Mouse (Mus musculus): ENCODE data around the gene Elk3. TPM values are rescaled to one million over a fixed set of nuclear protein-coding genes. Genes with fewer than 3 reads are reported as not detected.
A peak's percentile ranks its signal among the peaks of the same experiment; 100 is the strongest.

Gene Elk3
- total and polyA plus RNA-seq, 3 experiments: 32.1 to 39.4 (median 33.8) TPM

- H3K4me3 ChIP-seq: peak overlapping the region; percentile 68
- TF ChIP-seq EP300 (IDR thresholded peaks at IDR 0.05; ENCODE audit: insufficient read depth, low read depth, low read length) (peak; percentile 86), CTCF (IDR thresholded peaks at IDR 0.05) (no peak), POLR2A (IDR thresholded peaks at IDR 0.05; ENCODE audit: insufficient read depth, low read depth, low read length) (peak; percentile 70)
- H3K4me1 ChIP-seq (ENCODE audit: control insufficient read depth, insufficient read depth, low read length): peaks cover 4% of the 10 kb centered on the region
- intact Hi-C loops (cut with DNase I): loop anchor here (2.0 kb wide), 1 partner anchor 15 kb away; no protein-coding TSS in a partner anchor
- WGBS: 1% methylated on average over 22 of the region's 23 CpGs
- peak; percentile 69 to 72 for DNase-seq
- H3K9ac ChIP-seq (ENCODE audit: low read depth, low read length): peak overlapping the region; percentile 98
- H3K27me3 ChIP-seq (ENCODE audit: control insufficient read depth, insufficient read depth, low read length): no peaks in the 10 kb centered on the region
- H3K79me2 ChIP-seq (replicated peaks; ENCODE audit: control insufficient read depth, insufficient read depth, low read length): peaks cover 1% of the 10 kb centered on the region
- peaks cover 15% of the 10 kb centered on the region for H3K36me3 ChIP-seq (ENCODE audit: control insufficient read depth, insufficient read depth, low read length)
- H3K27ac ChIP-seq: peak overlapping the region; percentile 100
Measured at GRCm38 (mm10) chr10:93309131-93309933, 1.6 kb downstream of the Elk3 start.

GRCm38 (mm10) chr10:93306367-93306766 is 4.6 kb downstream of the Elk3 start:
- Histone ChIP-seq H3K27ac (peak overlapping the region; percentile 100), H3K27me3 (ENCODE audit: control insufficient read depth, insufficient read depth, low read length) (no peaks in the 10 kb centered on the region), H3K36me3 (ENCODE audit: control insufficient read depth, insufficient read depth, low read length) (peaks cover 30% of the 10 kb centered on the region), H3K79me2 (replicated peaks; ENCODE audit: control insufficient read depth, insufficient read depth, low read length) (peaks cover 1% of the 10 kb centered on the region), H3K4me3 (peak overlapping the region; percentile 68), H3K4me1 (ENCODE audit: control insufficient read depth, insufficient read depth, low read length) (peaks cover 11% of the 10 kb centered on the region), H3K9ac (ENCODE audit: low read depth, low read length) (peak overlapping the region; percentile 35; the same call in 1 of the 2 replicates)
- TF ChIP-seq POLR2A (IDR thresholded peaks at IDR 0.05; ENCODE audit: insufficient read depth, low read depth, low read length): no peak
- no peak for TF ChIP-seq EP300 (IDR thresholded peaks at IDR 0.05; ENCODE audit: insufficient read depth, low read depth, low read length)
- no peak for TF ChIP-seq CTCF (IDR thresholded peaks at IDR 0.05)
- 42% methylated on average over 11 of the region's 11 CpGs for WGBS
- intact Hi-C loops (cut with DNase I): no loop called here
- DNase-seq: no peak

GRCm38 (mm10) chr10:93305946-93306345 is 5.0 kb downstream of the Elk3 start:
- intact Hi-C loops (cut with DNase I): no loop called here
- peak overlapping the region; percentile 68 for H3K4me3 ChIP-seq
- H3K4me1 ChIP-seq (ENCODE audit: control insufficient read depth, insufficient read depth, low read length): peaks cover 14% of the 10 kb centered on the region
- H3K79me2 ChIP-seq (replicated peaks; ENCODE audit: control insufficient read depth, insufficient read depth, low read length): peaks cover 1% of the 10 kb centered on the region
- H3K27me3 ChIP-seq (ENCODE audit: control insufficient read depth, insufficient read depth, low read length): no peaks in the 10 kb centered on the region
- H3K36me3 ChIP-seq (ENCODE audit: control insufficient read depth, insufficient read depth, low read length): peaks cover 34% of the 10 kb centered on the region
- H3K27ac ChIP-seq: peak overlapping the region; percentile 100
- peak overlapping the region; percentile 35; the same call in 1 of the 2 replicates for H3K9ac ChIP-seq (ENCODE audit: low read depth, low read length)
- WGBS: 26% methylated on average over 6 of the region's 6 CpGs
- DNase-seq: no peak
- TF ChIP-seq POLR2A (IDR thresholded peaks at IDR 0.05; ENCODE audit: insufficient read depth, low read depth, low read length) (no peak), EP300 (IDR thresholded peaks at IDR 0.05; ENCODE audit: insufficient read depth, low read depth, low read length) (no peak), CTCF (IDR thresholded peaks at IDR 0.05) (no peak)

GRCm38 (mm10) chr10:93303231-93303630 is 7.7 kb downstream of the Elk3 start:
- Histone ChIP-seq H3K4me3 (peak overlapping the region; percentile 33; the same call in 1 of the 2 replicates), H3K4me1 (ENCODE audit: control insufficient read depth, insufficient read depth, low read length) (peaks cover 29% of the 10 kb centered on the region), H3K79me2 (replicated peaks; ENCODE audit: control insufficient read depth, insufficient read depth, low read length) (peaks cover 1% of the 10 kb centered on the region), H3K36me3 (ENCODE audit: control insufficient read depth, insufficient read depth, low read length) (peaks cover 56% of the 10 kb centered on the region), H3K27me3 (ENCODE audit: control insufficient read depth, insufficient read depth, low read length) (no peaks in the 10 kb centered on the region), H3K9ac (ENCODE audit: low read depth, low read length) (peak overlapping the region; percentile 22; the same call in 1 of the 2 replicates), H3K27ac (peak overlapping the region; percentile 100)
- 46% methylated on average over 4 of the region's 4 CpGs for WGBS
- intact Hi-C loops (cut with DNase I): no loop called here
- no peak for DNase-seq
- TF ChIP-seq EP300 (IDR thresholded peaks at IDR 0.05; ENCODE audit: insufficient read depth, low read depth, low read length): peak; percentile 60; the same call in 1 of the 2 replicates
- no peak for TF ChIP-seq CTCF (IDR thresholded peaks at IDR 0.05)
- TF ChIP-seq POLR2A (IDR thresholded peaks at IDR 0.05; ENCODE audit: insufficient read depth, low read depth, low read length): no peak

- peak in 1 of 2 experiments; percentile 52 for DNase-seq
- 46% methylated on average over 8 of the region's 8 CpGs for WGBS
- no peak overlapping the region for H3K4me3 ChIP-seq
- H3K27ac ChIP-seq: peak overlapping the region; percentile 100
- H3K27me3 ChIP-seq (ENCODE audit: control insufficient read depth, insufficient read depth, low read length): no peaks in the 10 kb centered on the region
- peaks cover 1% of the 10 kb centered on the region for H3K79me2 ChIP-seq (replicated peaks; ENCODE audit: control insufficient read depth, insufficient read depth, low read length)
- 0 out of 2 replicates have a peak overlapping the region, but pooled peaks have one; percentile 1 for H3K9ac ChIP-seq (ENCODE audit: low read depth, low read length)
- peaks cover 36% of the 10 kb centered on the region for H3K4me1 ChIP-seq (ENCODE audit: control insufficient read depth, insufficient read depth, low read length)
- peaks cover 58% of the 10 kb centered on the region for H3K36me3 ChIP-seq (ENCODE audit: control insufficient read depth, insufficient read depth, low read length)
- intact Hi-C loops (cut with DNase I): no loop called here
- TF ChIP-seq CTCF (IDR thresholded peaks at IDR 0.05): no peak
- peak; percentile 47 for TF ChIP-seq POLR2A (IDR thresholded peaks at IDR 0.05; ENCODE audit: insufficient read depth, low read depth, low read length)
- TF ChIP-seq EP300 (IDR thresholded peaks at IDR 0.05; ENCODE audit: insufficient read depth, low read depth, low read length): 0 out of 2 replicates have a peak, but pooled peaks have one; percentile 23
Measured at GRCm38 (mm10) chr10:93301831-93302230, 9.1 kb downstream of the Elk3 start.
